Mouse (Mus musculus) CH12.LX (cell line): ENCODE measurements at regions not wholly inside any gene's neighbourhood (a gene's known extent, or its start where the extent isn't known, plus 50 kb on each side); places are given as distances from the start of the nearest gene placed in this dataset.

ENCODE experiments used
- DNase-seq: peaks from one replicate; pipeline ENCODE4 v3.0.0-alpha.2; 2013; ENCODE audit errors: extremely low read depth
- H3K27ac ChIP-seq: 2 replicates; pipeline ENCODE4 v1.5.1; 2012; ENCODE audit warnings: low read depth, mild to moderate bottlenecking, control low read depth, moderate library complexity; ENCODE audit not compliant: insufficient read depth
- H3K27me3 ChIP-seq: replicated peaks from 2 replicates; pipeline ENCODE3; 2012; ENCODE audit warnings: inconsistent platforms
- H3K36me3 ChIP-seq, 2 experiments: replicated peaks in 1 of 2; 2 replicates each; pipeline versions ENCODE3 to v1.6.1; 2012; ENCODE audit warnings: inconsistent platforms in 1 of 2, low read length in 1 of 2, mild to moderate bottlenecking in 1 of 2, mixed read lengths in 1 of 2, moderate library complexity in 1 of 2; ENCODE audit not compliant: control insufficient read depth in 1 of 2, insufficient read depth in 1 of 2
- H3K4me1 ChIP-seq, 2 experiments: 2 replicates each; pipeline ENCODE4 v1.6.1; 2012; ENCODE audit warnings: inconsistent platforms in 1 of 2, moderate library complexity in 1 of 2; ENCODE audit not compliant: insufficient read depth in 2 of 2, control insufficient read depth in 1 of 2
- H3K4me2 ChIP-seq: 2 replicates; pipeline ENCODE4 v1.6.1; 2012; ENCODE audit warnings: low read depth, mild to moderate bottlenecking, control low read depth; ENCODE audit not compliant: poor library complexity, insufficient read depth, severe bottlenecking
- H3K4me3 ChIP-seq, 3 experiments: fragments of 150-350 bp in 1 of 3; sonication (generic) in 1 of 3; replicated peaks in 1 of 3; 2 replicates each; pipeline versions ENCODE3 to v1.5.1; 2011 to 2012; ENCODE audit warnings: low read depth in 2 of 3, low read length in 2 of 3, mild to moderate bottlenecking in 2 of 3, moderate library complexity in 2 of 3, control low read depth in 1 of 3, improper control_type of control experiment in 1 of 3, inconsistent platforms in 1 of 3, mixed read lengths in 1 of 3; ENCODE audit not compliant: poor library complexity in 1 of 3
- H3K79me2 ChIP-seq: replicated peaks from 2 replicates; pipeline ENCODE4 v1.6.1; 2012; ENCODE audit warnings: mild to moderate bottlenecking, moderate library complexity; ENCODE audit not compliant: control insufficient read depth, poor library complexity, insufficient read depth, severe bottlenecking; ENCODE audit errors: extremely low read depth
- H3K9ac ChIP-seq: 2 replicates; pipeline ENCODE4 v1.6.1; 2012; ENCODE audit warnings: low read depth, mild to moderate bottlenecking, control low read depth, moderate library complexity; ENCODE audit not compliant: insufficient read depth
- H3K9me3 ChIP-seq: replicated peaks from 2 replicates; pipeline ENCODE3; 2012; ENCODE audit warnings: low read length, inconsistent platforms, mixed read lengths
- CHD2 ChIP-seq: IDR thresholded peaks from 2 replicates; pipeline ENCODE4 v1.6.1; 2011; ENCODE audit warnings: low read length, improper control_type of control experiment
- E2F4 ChIP-seq: IDR thresholded peaks from 2 replicates; pipeline ENCODE4 v1.6.1; 2011; ENCODE audit warnings: low read depth, low read length, improper control_type of control experiment; ENCODE audit not compliant: insufficient replicate concordance
- ELF1 ChIP-seq: IDR thresholded peaks from 2 replicates; pipeline ENCODE4 v1.6.1; 2014; ENCODE audit warnings: low read depth, mild to moderate bottlenecking, inconsistent platforms, low read length, improper control_type of control experiment
- EP300 ChIP-seq: IDR thresholded peaks from 2 replicates; pipeline ENCODE4 v1.6.1; 2011; ENCODE audit warnings: low read length, improper control_type of control experiment
- ETS1 ChIP-seq: conservative IDR thresholded peaks from 2 replicates; pipeline ENCODE4 v1.6.1; 2012; ENCODE audit warnings: low read depth, mild to moderate bottlenecking, inconsistent platforms, low read length, improper control_type of control experiment, moderate library complexity
- HCFC1 ChIP-seq: IDR thresholded peaks from 2 replicates; pipeline ENCODE4 v1.6.1; 2012; ENCODE audit warnings: low read depth, mild to moderate bottlenecking, inconsistent platforms, low read length, improper control_type of control experiment
- IRF4 ChIP-seq: IDR thresholded peaks from 2 replicates; pipeline ENCODE4 v1.6.1; 2014; ENCODE audit warnings: low read depth, mild to moderate bottlenecking, inconsistent platforms, low read length, improper control_type of control experiment
- JUN ChIP-seq: IDR thresholded peaks from 2 replicates; pipeline ENCODE4 v1.6.1; 2011; ENCODE audit warnings: low read depth, mild to moderate bottlenecking, low read length, improper control_type of control experiment, moderate library complexity; ENCODE audit not compliant: insufficient read depth
- JUND ChIP-seq: conservative IDR thresholded peaks from 2 replicates; pipeline ENCODE4 v1.6.1; 2011; ENCODE audit warnings: low read depth, low read length, improper control_type of control experiment
- KAT2A ChIP-seq: IDR thresholded peaks from 2 replicates; pipeline ENCODE4 v1.6.1; 2012; ENCODE audit warnings: low read length, improper control_type of control experiment, inconsistent platforms; ENCODE audit not compliant: insufficient replicate concordance
- MAZ ChIP-seq: IDR thresholded peaks from 2 replicates; pipeline ENCODE4 v1.6.1; 2012; ENCODE audit warnings: low read depth, mild to moderate bottlenecking, inconsistent platforms, low read length, improper control_type of control experiment, moderate library complexity
- MEF2A ChIP-seq: IDR thresholded peaks from 2 replicates; pipeline ENCODE4 v1.6.1; 2014; ENCODE audit warnings: low read depth, mild to moderate bottlenecking, inconsistent platforms, low read length, improper control_type of control experiment, borderline replicate concordance
- MYC ChIP-seq: IDR thresholded peaks from 2 replicates; pipeline ENCODE4 v1.6.1; 2011; ENCODE audit warnings: low read depth, mild to moderate bottlenecking, improper control_type of control experiment, low read length
- PAX5 ChIP-seq: IDR thresholded peaks from 2 replicates; pipeline ENCODE4 v1.6.1; 2012; ENCODE audit warnings: low read length, inconsistent platforms, mixed read lengths
- POLR2A ChIP-seq: IDR thresholded peaks from 2 replicates; pipeline ENCODE4 v1.6.1; 2011; ENCODE audit warnings: low read depth, mild to moderate bottlenecking, improper control_type of control experiment, low read length
- SIN3A ChIP-seq: IDR thresholded peaks from 2 replicates; pipeline ENCODE4 v1.6.1; 2012; ENCODE audit warnings: low read length, improper control_type of control experiment, inconsistent platforms
- SMC3 ChIP-seq: IDR thresholded peaks from 2 replicates; pipeline ENCODE4 v1.6.1; 2011; ENCODE audit warnings: low read depth, low read length, improper control_type of control experiment
- TCF12 ChIP-seq: IDR thresholded peaks from 2 replicates; pipeline ENCODE4 v1.6.1; 2014; ENCODE audit warnings: low read depth, mild to moderate bottlenecking, inconsistent platforms, low read length, improper control_type of control experiment
- USF1 ChIP-seq: IDR thresholded peaks from 2 replicates; pipeline ENCODE4 v1.6.1; 2014; ENCODE audit warnings: low read depth, mild to moderate bottlenecking, inconsistent platforms, low read length, improper control_type of control experiment
- USF2 ChIP-seq: conservative IDR thresholded peaks from 2 replicates; pipeline ENCODE4 v1.6.1; 2011; ENCODE audit warnings: low read depth, low read length, improper control_type of control experiment
- ZMIZ1 ChIP-seq: IDR thresholded peaks from 2 replicates; pipeline ENCODE4 v1.6.1; 2012; ENCODE audit warnings: low read depth, mild to moderate bottlenecking, inconsistent platforms, low read length, improper control_type of control experiment
- ZNF384 ChIP-seq: IDR thresholded peaks from 2 replicates; pipeline ENCODE4 v1.6.1; 2012; ENCODE audit warnings: low read depth, low read length, improper control_type of control experiment, inconsistent platforms
- dilution Hi-C: fragments of 300-500 bp; cut with MboI; formaldehyde crosslinking; loops from 2 replicates; pipeline ENCODE4 v1.14.3; 2020; ENCODE audit warnings: low sequenced_read_pairs; ENCODE audit not compliant: extremely low pct_unique_long_range_greater_than_20kb, extremely low pct_ligation_motif_present
- in situ Hi-C: fragments of 300-500 bp; cut with MboI; formaldehyde crosslinking; loops from 3 replicates; pipeline ENCODE4 v1.14.3; 2019; ENCODE audit warnings: low sequenced_read_pairs, low pct_ligation_motif_present, low pct_unique_long_range_greater_than_20kb, mixed read lengths

GRCm38 (mm10) chr12:16169781-16170535, 353.2 kb upstream of the Trib2 start:
- Histone ChIP-seq H3K9me3 (no peaks in the 10 kb centered on the region), H3K4me2 (no peak overlapping the region), H3K4me1 (no peaks in the 10 kb centered on the region), H3K79me2 (no peaks in the 10 kb centered on the region), H3K27ac (no peak overlapping the region), H3K9ac (no peak overlapping the region), H3K4me3 (no peak overlapping the region), H3K27me3 (no peaks in the 10 kb centered on the region), H3K36me3 (no peaks in the 10 kb centered on the region)
- DNase-seq, result no peak
- no peak for TF ChIP-seq ZNF384
- no peak for TF ChIP-seq ZMIZ1
- no peak for TF ChIP-seq ETS1
- no peak for TF ChIP-seq POLR2A
- TF ChIP-seq JUND, result no peak
- TF ChIP-seq USF2, result no peak
- TF ChIP-seq SMC3, result no peak
- TF ChIP-seq KAT2A, result no peak
- no peak for TF ChIP-seq MAZ
- in situ Hi-C loops, result no loop called here
- dilution Hi-C loops, result no loop called here

GRCm38 (mm10) chr12:16167793-16168343, 351.1 kb upstream of the Trib2 start:
- no peaks in the 10 kb centered on the region for H3K36me3 ChIP-seq
- H3K27ac ChIP-seq, result no peak overlapping the region
- dilution Hi-C loops, result no loop called here
- no peak overlapping the region for H3K4me2 ChIP-seq
- H3K27me3 ChIP-seq, result no peaks in the 10 kb centered on the region
- no peak overlapping the region for H3K9ac ChIP-seq
- no peaks in the 10 kb centered on the region for H3K4me1 ChIP-seq
- H3K79me2 ChIP-seq, result no peaks in the 10 kb centered on the region
- no peak for TF ChIP-seq MEF2A
- no peak for TF ChIP-seq SMC3
- no peak for TF ChIP-seq CHD2
- no peak for TF ChIP-seq JUND
- TF ChIP-seq JUN, result no peak
- no peaks in the 10 kb centered on the region for H3K9me3 ChIP-seq
- in situ Hi-C loops, result no loop called here
- no peak overlapping the region for H3K4me3 ChIP-seq
- no peak for DNase-seq

- Histone ChIP-seq H3K9me3 (no peaks in the 10 kb centered on the region), H3K4me3 (no peak overlapping the region), H3K79me2 (no peaks in the 10 kb centered on the region), H3K9ac (no peak overlapping the region), H3K27ac (no peak overlapping the region), H3K4me2 (no peak overlapping the region), H3K27me3 (no peaks in the 10 kb centered on the region), H3K4me1 (no peaks in the 10 kb centered on the region), H3K36me3 (no peaks in the 10 kb centered on the region)
- DNase-seq, result no peak
- dilution Hi-C loops (no loop called here), in situ Hi-C loops (no loop called here)
- TF ChIP-seq JUN, result no peak
- TF ChIP-seq USF1, result no peak
- TF ChIP-seq ELF1, result no peak
- TF ChIP-seq JUND, result no peak
- no peak for TF ChIP-seq IRF4
- TF ChIP-seq PAX5, result no peak
- no peak for TF ChIP-seq TCF12
- TF ChIP-seq E2F4, result no peak
- TF ChIP-seq HCFC1, result no peak
- TF ChIP-seq MYC, result no peak
- no peak for TF ChIP-seq SIN3A
- TF ChIP-seq USF2, result no peak
- TF ChIP-seq EP300, result no peak
- TF ChIP-seq MEF2A, result no peak
These were observed 348.4 kb upstream of the Trib2 start for GRCm38 (mm10) chr12:16165126-16165525.
